Mouse (Mus musculus) olfactory bulb, adult 2 months (tissue): ENCODE data around the gene Eno1.

Experiments used
- CTCF ChIP-seq: fragments of 200-500 bp; IDR thresholded peaks from 2 replicates; pipeline ENCODE4 v1.5.1; 2012; ENCODE audit warnings: low read depth, mild to moderate bottlenecking, low read length, moderate library complexity; ENCODE audit not compliant: insufficient read depth
- POLR2A ChIP-seq: fragments of 200-500 bp; IDR thresholded peaks from 2 replicates; pipeline ENCODE4 v1.6.1; 2012; ENCODE audit warnings: mild to moderate bottlenecking, low read depth, low read length, moderate library complexity; ENCODE audit not compliant: insufficient read depth

GRCm38 (mm10) chr4:150294870-150295269 is 58.3 kb downstream of the Eno1 start:
- TF ChIP-seq POLR2A (no peak), CTCF (no peak)
